Mouse (Mus musculus): ENCODE results near the gene Psmd1. TPM values are rescaled to one million over a fixed set of nuclear protein-coding genes. Genes with fewer than 3 reads are reported as not detected.

Gene Psmd1
- polyA plus RNA-seq, 1 experiment: 88.9 TPM

GRCm38 (mm10) chr1:86133337-86133736, 69.2 kb downstream of the Psmd1 start, which contains the start of gene Gm21972:
Gene Gm21972 (plus strand): TSS chr1:86133637.
- Histone ChIP-seq H3K79me3 (ENCODE audit: low read depth) (no peaks in the 10 kb centered on the region), H3K27me3 (ENCODE audit: control insufficient read depth, insufficient read depth, insufficient read length) (no peaks in the 10 kb centered on the region), H3K36me3 (ENCODE audit: control insufficient read depth, insufficient read depth) (peaks cover 79% of the 10 kb centered on the region), H3K79me2 (ENCODE audit: control insufficient read depth, insufficient read depth) (no peaks in the 10 kb centered on the region), H3ac (ENCODE audit: control insufficient read depth, insufficient read length, low read depth) (no peak within 1 kb of the TSS), H3K4me3 (ENCODE audit: insufficient read depth, poor library complexity, severe bottlenecking) (no peak within 1 kb of the TSS)
- TF ChIP-seq MYOG (IDR thresholded peaks at IDR 0.05; ENCODE audit: control insufficient read depth, extremely low read depth, insufficient read length) (no peak), MYOD1 (IDR thresholded peaks at IDR 0.05; ENCODE audit: control insufficient read depth, insufficient read length, low read depth) (no peak), CEBPB (IDR thresholded peaks at IDR 0.05; ENCODE audit: low read depth) (no peak), MAX (IDR thresholded peaks at IDR 0.05) (no peak), CTCF (IDR thresholded peaks at IDR 0.05; ENCODE audit: control insufficient read depth, insufficient read depth, insufficient read length) (no peak), FOSL1 (IDR thresholded peaks at IDR 0.05; ENCODE audit: insufficient read depth, low read length, poor library complexity, severe bottlenecking) (no peak), USF1 (IDR thresholded peaks at IDR 0.05; ENCODE audit: low read depth) (no peak)

DNA sequence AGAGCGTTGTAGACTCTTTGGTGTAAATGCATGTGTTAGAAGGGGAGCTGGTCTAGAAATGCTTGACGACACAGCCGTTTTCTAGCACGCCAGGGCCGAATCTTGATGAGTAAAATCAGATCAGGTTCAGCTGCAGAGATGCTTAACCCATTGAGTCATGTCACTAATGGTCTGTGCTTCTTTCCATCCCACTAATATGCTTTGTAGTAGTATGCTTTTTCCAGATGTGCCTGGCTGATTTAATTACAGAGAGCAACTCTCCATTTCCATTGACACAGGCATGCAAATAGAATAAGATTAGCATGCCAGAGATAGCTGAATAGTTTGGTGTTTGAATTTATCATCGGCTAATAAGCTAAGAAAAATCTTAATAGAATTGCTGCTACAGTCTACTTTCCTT, 71.1 kb downstream of the Psmd1 start:
- Histone ChIP-seq H3K36me3 (ENCODE audit: control insufficient read depth, insufficient read depth) (peaks cover 77% of the 10 kb centered on the region), H3K79me2 (ENCODE audit: control insufficient read depth, insufficient read depth) (no peaks in the 10 kb centered on the region), H3K79me3 (ENCODE audit: low read depth) (no peaks in the 10 kb centered on the region), H3K27me3 (ENCODE audit: control insufficient read depth, insufficient read depth, insufficient read length) (no peaks in the 10 kb centered on the region), H3K4me3 (ENCODE audit: insufficient read depth, poor library complexity, severe bottlenecking) (no peak overlapping the region), H3ac (ENCODE audit: control insufficient read depth, insufficient read length, low read depth) (no peak overlapping the region)
- TF ChIP-seq FOSL1 (IDR thresholded peaks at IDR 0.05; ENCODE audit: insufficient read depth, low read length, poor library complexity, severe bottlenecking) (no peak), MYOG (IDR thresholded peaks at IDR 0.05; ENCODE audit: control insufficient read depth, extremely low read depth, insufficient read length) (no peak), MAX (IDR thresholded peaks at IDR 0.05) (no peak), CTCF (IDR thresholded peaks at IDR 0.05; ENCODE audit: control insufficient read depth, insufficient read depth, insufficient read length) (no peak), MYOD1 (IDR thresholded peaks at IDR 0.05; ENCODE audit: control insufficient read depth, insufficient read length, low read depth) (no peak), USF1 (IDR thresholded peaks at IDR 0.05; ENCODE audit: low read depth) (no peak), CEBPB (IDR thresholded peaks at IDR 0.05; ENCODE audit: low read depth) (no peak)

- no peaks in the 10 kb centered on the region for H3K79me2 ChIP-seq (ENCODE audit: control insufficient read depth, insufficient read depth)
- peaks cover 45% of the 10 kb centered on the region for H3K36me3 ChIP-seq (ENCODE audit: control insufficient read depth, insufficient read depth)
- no peak overlapping the region for H3ac ChIP-seq (ENCODE audit: control insufficient read depth, insufficient read length, low read depth)
- no peak overlapping the region for H3K4me3 ChIP-seq (ENCODE audit: insufficient read depth, poor library complexity, severe bottlenecking)
- no peaks in the 10 kb centered on the region for H3K79me3 ChIP-seq (ENCODE audit: low read depth)
- TF ChIP-seq USF1 (IDR thresholded peaks at IDR 0.05; ENCODE audit: low read depth): no peak
- no peak for TF ChIP-seq CTCF (IDR thresholded peaks at IDR 0.05; ENCODE audit: control insufficient read depth, insufficient read depth, insufficient read length)
- no peak for TF ChIP-seq MYOG (IDR thresholded peaks at IDR 0.05; ENCODE audit: control insufficient read depth, extremely low read depth, insufficient read length)
- no peak for TF ChIP-seq FOSL1 (IDR thresholded peaks at IDR 0.05; ENCODE audit: insufficient read depth, low read length, poor library complexity, severe bottlenecking)
- TF ChIP-seq MAX (IDR thresholded peaks at IDR 0.05): no peak
- no peak for TF ChIP-seq CEBPB (IDR thresholded peaks at IDR 0.05; ENCODE audit: low read depth)
- no peak for TF ChIP-seq MYOD1 (IDR thresholded peaks at IDR 0.05; ENCODE audit: control insufficient read depth, insufficient read length, low read depth)
- H3K27me3 ChIP-seq (ENCODE audit: control insufficient read depth, insufficient read depth, insufficient read length): no peaks in the 10 kb centered on the region
These were observed 76.9 kb downstream of the Psmd1 start for GRCm38 (mm10) chr1:86141081-86141480.

- H3K4me3 ChIP-seq (ENCODE audit: insufficient read depth, poor library complexity, severe bottlenecking): no peak overlapping the region
- H3K79me2 ChIP-seq (ENCODE audit: control insufficient read depth, insufficient read depth): no peaks in the 10 kb centered on the region
- H3ac ChIP-seq (ENCODE audit: control insufficient read depth, insufficient read length, low read depth): no peak overlapping the region
- TF ChIP-seq MYOG (IDR thresholded peaks at IDR 0.05; ENCODE audit: control insufficient read depth, extremely low read depth, insufficient read length): no peak
- TF ChIP-seq CTCF (IDR thresholded peaks at IDR 0.05; ENCODE audit: control insufficient read depth, insufficient read depth, insufficient read length): no peak
- TF ChIP-seq CEBPB (IDR thresholded peaks at IDR 0.05; ENCODE audit: low read depth): no peak
- TF ChIP-seq USF1 (IDR thresholded peaks at IDR 0.05; ENCODE audit: low read depth): no peak
- no peak for TF ChIP-seq MYOD1 (IDR thresholded peaks at IDR 0.05; ENCODE audit: control insufficient read depth, insufficient read length, low read depth)
- no peak for TF ChIP-seq FOSL1 (IDR thresholded peaks at IDR 0.05; ENCODE audit: insufficient read depth, low read length, poor library complexity, severe bottlenecking)
- TF ChIP-seq MAX (IDR thresholded peaks at IDR 0.05): no peak
- no peaks in the 10 kb centered on the region for H3K79me3 ChIP-seq (ENCODE audit: low read depth)
- H3K36me3 ChIP-seq (ENCODE audit: control insufficient read depth, insufficient read depth): peaks cover 26% of the 10 kb centered on the region
- H3K27me3 ChIP-seq (ENCODE audit: control insufficient read depth, insufficient read depth, insufficient read length): no peaks in the 10 kb centered on the region
These were observed 79.0 kb downstream of the Psmd1 start for GRCm38 (mm10) chr1:86143165-86143564.

- TF ChIP-seq MAX (IDR thresholded peaks at IDR 0.05) (no peak), USF1 (IDR thresholded peaks at IDR 0.05; ENCODE audit: low read depth) (no peak), MYOG (IDR thresholded peaks at IDR 0.05; ENCODE audit: control insufficient read depth, extremely low read depth, insufficient read length) (no peak), FOSL1 (IDR thresholded peaks at IDR 0.05; ENCODE audit: insufficient read depth, low read length, poor library complexity, severe bottlenecking) (no peak), MYOD1 (IDR thresholded peaks at IDR 0.05; ENCODE audit: control insufficient read depth, insufficient read length, low read depth) (no peak), CEBPB (IDR thresholded peaks at IDR 0.05; ENCODE audit: low read depth) (no peak), CTCF (IDR thresholded peaks at IDR 0.05; ENCODE audit: control insufficient read depth, insufficient read depth, insufficient read length) (no peak)
- no peaks in the 10 kb centered on the region for H3K79me2 ChIP-seq (ENCODE audit: control insufficient read depth, insufficient read depth)
- no peak overlapping the region for H3K4me3 ChIP-seq (ENCODE audit: insufficient read depth, poor library complexity, severe bottlenecking)
These were observed 80.1 kb downstream of the Psmd1 start for GRCm38 (mm10) chr1:86144001-86144944.

More at GRCm38 (mm10) chr1:86144001-86144944, 80.1 kb downstream of the Psmd1 start:
- H3K79me3 ChIP-seq (ENCODE audit: low read depth): no peaks in the 10 kb centered on the region
- H3ac ChIP-seq (ENCODE audit: control insufficient read depth, insufficient read length, low read depth): no peak overlapping the region
- no peaks in the 10 kb centered on the region for H3K27me3 ChIP-seq (ENCODE audit: control insufficient read depth, insufficient read depth, insufficient read length)
- H3K36me3 ChIP-seq (ENCODE audit: control insufficient read depth, insufficient read depth): peaks cover 15% of the 10 kb centered on the region

Measured in C2C12 (cell line).